Mouse (Mus musculus): Measurements from ENCODE around the gene Slc35a3. TPM values are rescaled to one million over a fixed set of nuclear protein-coding genes. Genes with fewer than 3 reads are reported as not detected.
A peak's percentile ranks its signal among the peaks of the same experiment; 100 is the strongest.

Gene Slc35a3
- polyA plus RNA-seq, 1 experiment, result 3.6 TPM

DNA sequence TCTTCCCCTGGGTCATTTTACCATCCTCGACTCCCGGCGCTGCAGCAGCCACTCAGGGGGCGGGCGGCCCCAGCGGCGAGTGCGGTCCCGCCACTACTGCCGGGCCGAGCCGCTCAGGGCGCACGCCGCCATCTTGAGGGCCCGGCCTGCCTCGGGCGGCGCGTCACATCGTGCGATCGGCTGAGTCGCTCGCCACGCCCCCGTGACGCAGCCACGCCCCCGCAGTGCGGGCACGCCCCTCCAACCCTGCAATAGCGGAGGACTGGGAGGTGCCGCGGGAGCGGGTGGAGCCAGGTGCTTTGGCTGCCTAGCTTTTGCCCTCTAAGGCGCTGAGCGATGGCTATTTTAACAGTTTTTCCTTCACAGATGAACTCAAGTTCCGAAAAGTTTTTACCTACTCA, 50.2 kb downstream of the Slc35a3 start, which contains the start of gene Mfsd14a:
Gene Mfsd14a (minus strand): TSS at position 215 of the 401 bp plus-strand sequence.
- Histone ChIP-seq H3K27me3 (ENCODE audit: control insufficient read depth, insufficient read depth, insufficient read length) (no peaks in the 10 kb centered on the region), H3K4me2 (ENCODE audit: low read depth) (peak within 1 kb of the TSS; percentile 90), H3K79me2 (ENCODE audit: control insufficient read depth, insufficient read depth) (peaks cover 48% of the 10 kb centered on the region), H3ac (ENCODE audit: control insufficient read depth, insufficient read length) (peak within 1 kb of the TSS; percentile 94), H3K4me3 (peak within 1 kb of the TSS; percentile 56), H3K36me3 (ENCODE audit: control insufficient read depth, insufficient read depth) (no peaks in the 10 kb centered on the region)
- TF ChIP-seq MYOG (IDR thresholded peaks at IDR 0.05; ENCODE audit: control insufficient read depth in 1 of 3, insufficient read depth in 1 of 3, insufficient read length in 2 of 3, low read depth in 2 of 3), result peak in 1 of 3 experiments; percentile 38
- TF ChIP-seq TCF3 (IDR thresholded peaks at IDR 0.05; ENCODE audit: insufficient read length, low read depth), result peak; percentile 32
- TF ChIP-seq SRF (IDR thresholded peaks at IDR 0.05; ENCODE audit: control insufficient read depth, insufficient read length, low read depth), result peak; percentile 55
- no peak for TF ChIP-seq USF1 (IDR thresholded peaks at IDR 0.05; ENCODE audit: low read depth)
- no peak for TF ChIP-seq TCF12 (IDR thresholded peaks at IDR 0.05; ENCODE audit: insufficient read depth, poor library complexity, severe bottlenecking)
- no peak for TF ChIP-seq MAX (IDR thresholded peaks at IDR 0.05; ENCODE audit: low read depth)
- peak; percentile 99 for TF ChIP-seq POLR2A (IDR thresholded peaks at IDR 0.05; ENCODE audit: insufficient read length, low read depth)
- TF ChIP-seq MYOD1 (IDR thresholded peaks at IDR 0.05; ENCODE audit: control insufficient read depth in 1 of 3, insufficient read length in 2 of 3, low read depth in 2 of 3), result peak in 1 of 3 experiments; percentile 45
- TF ChIP-seq POLR2AphosphoS2 (IDR thresholded peaks at IDR 0.05; ENCODE audit: insufficient read length, low read depth), result peak; percentile 99
- TF ChIP-seq REST (IDR thresholded peaks at IDR 0.05; ENCODE audit: insufficient read depth, insufficient read length), result peak; percentile 31

DNA sequence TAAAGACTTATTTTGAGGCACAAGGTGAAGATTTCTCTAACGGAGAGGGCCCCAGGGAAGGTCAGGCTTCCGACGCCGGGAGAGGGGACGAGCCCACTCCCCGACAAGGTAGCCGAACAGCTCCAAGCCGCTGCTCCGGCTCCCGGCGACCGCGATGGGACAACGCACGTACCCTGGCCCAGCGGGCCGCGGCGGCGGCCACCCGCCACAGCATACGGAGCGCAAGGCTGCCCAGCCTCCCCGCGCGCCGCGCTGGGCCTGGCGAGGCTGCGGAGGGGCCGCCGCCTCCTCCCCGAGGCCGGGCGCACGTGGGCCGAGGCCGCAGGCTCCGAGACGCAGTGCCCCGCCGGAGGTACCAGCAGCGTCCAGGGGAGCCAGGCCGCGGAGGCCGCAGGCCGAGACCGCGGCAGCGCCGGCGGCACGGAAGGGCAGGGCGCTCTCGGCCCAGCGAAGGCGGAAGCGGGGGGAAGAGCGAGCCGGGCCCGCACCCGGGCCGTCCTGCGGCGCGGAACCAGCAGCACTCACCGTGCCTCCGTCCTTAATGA, 50.7 kb downstream of the Slc35a3 start:
- Histone ChIP-seq H3K79me2 (ENCODE audit: control insufficient read depth, insufficient read depth) (peaks cover 54% of the 10 kb centered on the region), H3K27me3 (ENCODE audit: control insufficient read depth, insufficient read depth, insufficient read length) (no peaks in the 10 kb centered on the region), H3K36me3 (ENCODE audit: control insufficient read depth, insufficient read depth) (no peaks in the 10 kb centered on the region), H3ac (ENCODE audit: control insufficient read depth, insufficient read length) (peak overlapping the region; percentile 94), H3K4me3 (peak overlapping the region; percentile 56), H3K4me2 (ENCODE audit: low read depth) (peak overlapping the region; percentile 87)
- TF ChIP-seq POLR2A (IDR thresholded peaks at IDR 0.05; ENCODE audit: insufficient read length, low read depth), result no peak
- TF ChIP-seq MYOG (IDR thresholded peaks at IDR 0.05; ENCODE audit: control insufficient read depth in 1 of 3, insufficient read depth in 1 of 3, insufficient read length in 2 of 3, low read depth in 2 of 3), result peak in 1 of 3 experiments; percentile 43

DNA sequence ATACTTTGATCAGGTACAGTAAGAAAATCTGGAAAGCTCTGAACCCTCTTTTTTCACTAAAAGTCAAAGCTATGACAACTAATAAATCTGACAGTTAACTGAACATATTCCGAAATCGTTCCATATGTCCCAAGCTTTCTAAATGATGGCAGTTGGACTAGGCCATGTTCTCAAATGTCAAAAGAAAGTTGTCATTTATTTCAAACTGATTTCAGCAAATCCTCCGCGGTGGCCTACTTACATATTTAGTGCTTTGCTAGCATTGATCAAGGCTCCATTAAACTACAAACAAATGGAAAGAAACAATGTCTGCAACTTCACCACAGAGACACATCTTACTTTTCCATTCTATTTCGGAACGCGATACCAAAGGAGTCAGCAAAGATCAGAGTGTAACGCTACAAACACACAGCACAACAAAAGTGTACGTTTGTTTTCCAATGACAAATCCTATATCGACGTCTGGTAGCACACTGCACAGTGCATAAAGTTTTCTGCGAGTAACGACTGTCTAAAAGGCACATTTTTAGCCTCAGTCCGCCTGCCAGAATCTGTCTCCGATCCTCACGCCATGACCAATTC, 51.3 kb downstream of the Slc35a3 start:
- peak overlapping the region; percentile 87 for H3K4me2 ChIP-seq (ENCODE audit: low read depth)
- peaks cover 59% of the 10 kb centered on the region for H3K79me2 ChIP-seq (ENCODE audit: control insufficient read depth, insufficient read depth)
- TF ChIP-seq TCF3 (IDR thresholded peaks at IDR 0.05; ENCODE audit: insufficient read length, low read depth) (no peak), REST (IDR thresholded peaks at IDR 0.05; ENCODE audit: insufficient read depth, insufficient read length) (no peak), SRF (IDR thresholded peaks at IDR 0.05; ENCODE audit: control insufficient read depth, insufficient read length, low read depth) (no peak), POLR2AphosphoS2 (IDR thresholded peaks at IDR 0.05; ENCODE audit: insufficient read length, low read depth) (no peak), TCF12 (IDR thresholded peaks at IDR 0.05; ENCODE audit: insufficient read depth, poor library complexity, severe bottlenecking) (no peak), USF1 (IDR thresholded peaks at IDR 0.05; ENCODE audit: low read depth) (no peak), MAX (IDR thresholded peaks at IDR 0.05; ENCODE audit: low read depth) (no peak), E2F4 (IDR thresholded peaks at IDR 0.05; ENCODE audit: insufficient read depth) (no peak), MYOD1 (IDR thresholded peaks at IDR 0.05; ENCODE audit: control insufficient read depth in 1 of 3, insufficient read length in 2 of 3, low read depth in 2 of 3) (no peak), POLR2A (IDR thresholded peaks at IDR 0.05; ENCODE audit: insufficient read length, low read depth) (no peak), CEBPB (IDR thresholded peaks at IDR 0.05; ENCODE audit: insufficient read depth, poor library complexity, severe bottlenecking) (no peak), MYOG (IDR thresholded peaks at IDR 0.05; ENCODE audit: control insufficient read depth in 1 of 3, insufficient read depth in 1 of 3, insufficient read length in 2 of 3, low read depth in 2 of 3) (no peak)
- H3ac ChIP-seq (ENCODE audit: control insufficient read depth, insufficient read length), result peak overlapping the region; percentile 94
- no peaks in the 10 kb centered on the region for H3K27me3 ChIP-seq (ENCODE audit: control insufficient read depth, insufficient read depth, insufficient read length)
- peak overlapping the region; percentile 56 for H3K4me3 ChIP-seq
- no peaks in the 10 kb centered on the region for H3K36me3 ChIP-seq (ENCODE audit: control insufficient read depth, insufficient read depth)

DNA sequence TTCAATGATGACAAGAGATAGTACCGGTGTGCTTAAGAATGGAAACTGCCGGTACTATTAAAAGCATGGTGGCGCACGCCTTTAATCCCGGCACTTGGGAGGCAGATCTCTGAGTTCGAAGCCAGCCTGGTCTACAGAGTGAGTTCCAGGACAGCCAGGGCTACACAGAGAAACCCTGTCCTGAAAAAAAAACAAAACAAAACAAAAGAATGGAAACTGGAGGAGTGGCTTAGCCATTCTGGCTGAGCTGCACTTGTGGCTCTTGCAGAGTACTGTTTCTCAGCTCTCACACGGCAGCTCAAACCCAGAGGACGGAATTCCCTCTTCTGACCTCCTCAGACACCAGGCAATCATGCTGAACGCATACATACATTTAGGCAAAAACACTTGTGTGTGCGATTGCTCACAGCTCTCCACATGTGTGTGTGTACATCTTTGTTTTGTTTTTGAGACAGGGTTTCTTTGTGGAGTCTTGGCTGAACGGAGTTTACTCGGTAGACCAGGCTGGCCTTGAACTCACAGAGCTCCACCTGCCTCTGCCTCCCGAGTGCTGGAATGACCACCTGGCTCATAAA, 52.7 kb downstream of the Slc35a3 start:
- Histone ChIP-seq H3K79me2 (ENCODE audit: control insufficient read depth, insufficient read depth) (peaks cover 73% of the 10 kb centered on the region), H3K36me3 (ENCODE audit: control insufficient read depth, insufficient read depth) (no peaks in the 10 kb centered on the region), H3K27me3 (ENCODE audit: control insufficient read depth, insufficient read depth, insufficient read length) (no peaks in the 10 kb centered on the region), H3K4me3 (no peak overlapping the region), H3ac (ENCODE audit: control insufficient read depth, insufficient read length) (no peak overlapping the region), H3K4me2 (ENCODE audit: low read depth) (no peak overlapping the region)
- TF ChIP-seq MAX (IDR thresholded peaks at IDR 0.05; ENCODE audit: low read depth) (no peak), TCF12 (IDR thresholded peaks at IDR 0.05; ENCODE audit: insufficient read depth, poor library complexity, severe bottlenecking) (no peak), POLR2AphosphoS2 (IDR thresholded peaks at IDR 0.05; ENCODE audit: insufficient read length, low read depth) (no peak), USF1 (IDR thresholded peaks at IDR 0.05; ENCODE audit: low read depth) (no peak)

DNA sequence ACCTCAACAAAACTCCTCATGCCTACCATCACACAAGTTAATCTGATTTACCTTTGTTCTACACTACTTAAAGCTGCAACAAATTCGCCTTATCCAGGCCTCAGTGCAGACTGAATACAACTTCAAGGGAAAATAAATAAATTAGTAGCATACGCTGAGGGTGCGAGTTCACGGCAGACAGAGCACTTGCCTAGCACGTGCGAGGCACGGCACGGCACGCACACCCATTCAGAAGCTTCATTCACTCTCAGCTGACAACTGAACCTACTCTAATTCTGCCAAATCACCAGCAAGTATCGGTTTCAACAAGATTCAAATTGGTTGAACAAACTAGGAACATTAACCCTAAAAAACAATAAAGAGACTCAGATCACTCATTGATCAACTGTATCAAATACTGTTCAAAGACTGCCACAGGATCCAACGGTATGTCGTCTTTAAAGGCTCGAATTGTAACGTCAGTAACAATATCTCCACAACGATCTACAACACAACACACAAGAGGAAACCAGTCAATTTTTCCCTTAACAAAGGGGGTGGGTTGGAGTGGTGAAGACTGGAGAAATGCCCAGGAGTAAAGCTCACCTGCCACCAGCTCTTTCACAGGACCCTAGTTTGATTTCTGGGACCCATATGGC, 53.6 kb downstream of the Slc35a3 start:
- H3K36me3 ChIP-seq (ENCODE audit: control insufficient read depth, insufficient read depth), result no peaks in the 10 kb centered on the region
- no peaks in the 10 kb centered on the region for H3K27me3 ChIP-seq (ENCODE audit: control insufficient read depth, insufficient read depth, insufficient read length)
- H3K4me2 ChIP-seq (ENCODE audit: low read depth), result no peak overlapping the region
- peaks cover 82% of the 10 kb centered on the region for H3K79me2 ChIP-seq (ENCODE audit: control insufficient read depth, insufficient read depth)
- H3K4me3 ChIP-seq, result no peak overlapping the region
- no peak overlapping the region for H3ac ChIP-seq (ENCODE audit: control insufficient read depth, insufficient read length)
- TF ChIP-seq MAX (IDR thresholded peaks at IDR 0.05; ENCODE audit: low read depth) (no peak), CEBPB (IDR thresholded peaks at IDR 0.05; ENCODE audit: insufficient read depth, poor library complexity, severe bottlenecking) (no peak), E2F4 (IDR thresholded peaks at IDR 0.05; ENCODE audit: insufficient read depth) (no peak)

All from myocyte (in vitro differentiated cells).